Mouse (Mus musculus) MEL (cell line): Measurements from ENCODE around the gene Cdk4. TPM values are rescaled to one million over a fixed set of nuclear protein-coding genes. Genes with fewer than 3 reads are reported as not detected.

ENCODE experiments used
- DNase-seq: peaks from one replicate; pipeline ENCODE4 v3.0.0; 2011; ENCODE audit warnings: low read depth, low spot score
- H3K27ac ChIP-seq: 2 replicates; pipeline ENCODE4 v1.5.1; 2012; ENCODE audit warnings: low read depth, mild to moderate bottlenecking, control low read depth, low read length, moderate library complexity; ENCODE audit not compliant: control insufficient read depth
- H3K27me3 ChIP-seq, 2 experiments: fragments of 150-350 bp in 1 of 2; sonication (generic) in 1 of 2; 2 replicates each; pipeline ENCODE4 v1.6.1; 2012; ENCODE audit warnings: low read length in 2 of 2, mild to moderate bottlenecking in 2 of 2, improper control_type of control experiment in 1 of 2, moderate library complexity in 1 of 2; ENCODE audit not compliant: insufficient read depth in 2 of 2, control insufficient read depth in 1 of 2
- H3K36me3 ChIP-seq, 2 experiments: 2 replicates each; pipeline ENCODE4 v1.6.1; 2012 to 2014; ENCODE audit warnings: low read length in 2 of 2, improper control_type of control experiment in 1 of 2, inconsistent platforms in 1 of 2, mild to moderate bottlenecking in 1 of 2; ENCODE audit not compliant: insufficient read depth in 2 of 2, control insufficient read depth in 1 of 2
- H3K4me1 ChIP-seq, 2 experiments: fragments of 150-350 bp in 1 of 2; sonication (generic) in 1 of 2; 2 replicates each; pipeline ENCODE4 v1.6.1; 2012; ENCODE audit warnings: low read length in 2 of 2, improper control_type of control experiment in 1 of 2, mild to moderate bottlenecking in 1 of 2; ENCODE audit not compliant: insufficient read depth in 2 of 2, control insufficient read depth in 1 of 2
- H3K4me3 ChIP-seq, 2 experiments: fragments of 150-350 bp in 1 of 2; sonication (generic) in 1 of 2; 2 replicates each; pipeline ENCODE4 v1.5.1; 2012; ENCODE audit warnings: low read depth in 2 of 2, low read length in 2 of 2, mild to moderate bottlenecking in 2 of 2, moderate library complexity in 2 of 2, control low read depth in 1 of 2, improper control_type of control experiment in 1 of 2; ENCODE audit not compliant: control insufficient read depth in 1 of 2, insufficient read depth in 1 of 2
- H3K79me2 ChIP-seq: 2 replicates; pipeline ENCODE4 v1.6.1; 2012; ENCODE audit warnings: mild to moderate bottlenecking, low read length, moderate library complexity; ENCODE audit not compliant: control insufficient read depth, poor library complexity, insufficient read depth
- H3K9ac ChIP-seq: 2 replicates; pipeline ENCODE4 v1.6.1; 2012; ENCODE audit warnings: low read depth, mild to moderate bottlenecking, control low read depth, low read length, moderate library complexity; ENCODE audit not compliant: control insufficient read depth, poor library complexity, severe bottlenecking
- H3K9me3 ChIP-seq: fragments of 150-350 bp; sonication (generic); replicated peaks from 2 replicates; pipeline ENCODE4 v1.6.1; 2012; ENCODE audit warnings: mild to moderate bottlenecking, low read length, improper control_type of control experiment, moderate library complexity; ENCODE audit not compliant: insufficient read depth
- BHLHE40 ChIP-seq: IDR thresholded peaks from 2 replicates; pipeline ENCODE4 v1.6.1; 2012; ENCODE audit warnings: low read depth, mild to moderate bottlenecking, inconsistent platforms, low read length, improper control_type of control experiment, borderline replicate concordance
- CHD1 ChIP-seq: IDR thresholded peaks from 2 replicates; pipeline ENCODE4 v1.6.1; 2012; ENCODE audit warnings: low read depth, mild to moderate bottlenecking, inconsistent platforms, low read length, improper control_type of control experiment
- CHD2 ChIP-seq: IDR thresholded peaks from 2 replicates; pipeline ENCODE4 v1.6.1; 2011; ENCODE audit warnings: low read length, improper control_type of control experiment
- E2F4 ChIP-seq: IDR thresholded peaks from 2 replicates; pipeline ENCODE4 v1.6.1; 2011; ENCODE audit warnings: low read depth, low read length, improper control_type of control experiment, borderline replicate concordance
- ETS1 ChIP-seq: IDR thresholded peaks from 2 replicates; pipeline ENCODE4 v1.6.1; 2012; ENCODE audit warnings: low read depth, mild to moderate bottlenecking, inconsistent platforms, low read length, improper control_type of control experiment, moderate library complexity
- GABPA ChIP-seq: IDR thresholded peaks from 2 replicates; pipeline ENCODE4 v1.6.1; 2012; ENCODE audit warnings: low read depth, mild to moderate bottlenecking, inconsistent platforms, low read length, improper control_type of control experiment, moderate library complexity
- GATA1 ChIP-seq: IDR thresholded peaks from 2 replicates; pipeline ENCODE4 v1.6.1; 2011; ENCODE audit warnings: low read depth, low read length, improper control_type of control experiment
- HCFC1 ChIP-seq: IDR thresholded peaks from 2 replicates; pipeline ENCODE4 v1.6.1; 2012; ENCODE audit warnings: low read depth, mild to moderate bottlenecking, inconsistent platforms, low read length, improper control_type of control experiment, moderate library complexity
- JUND ChIP-seq: IDR thresholded peaks from 2 replicates; pipeline ENCODE4 v1.6.1; 2011; ENCODE audit warnings: low read depth, mild to moderate bottlenecking, improper control_type of control experiment, low read length
- KAT2A ChIP-seq: conservative IDR thresholded peaks from 2 replicates; pipeline ENCODE4 v1.6.1; 2012; ENCODE audit warnings: low read depth, low read length, improper control_type of control experiment, inconsistent platforms
- MAZ ChIP-seq: IDR thresholded peaks from 2 replicates; pipeline ENCODE4 v1.6.1; 2012; ENCODE audit warnings: low read depth, mild to moderate bottlenecking, inconsistent platforms, low read length, improper control_type of control experiment
- MEF2A ChIP-seq: IDR thresholded peaks from 2 replicates; pipeline ENCODE4 v1.6.1; 2014; ENCODE audit warnings: low read depth, mild to moderate bottlenecking, inconsistent platforms, low read length, improper control_type of control experiment; ENCODE audit not compliant: poor library complexity, insufficient replicate concordance, severe bottlenecking; ENCODE audit errors: extremely low read depth
- MXI1 ChIP-seq: IDR thresholded peaks from 2 replicates; pipeline ENCODE4 v1.6.1; 2011; ENCODE audit warnings: mild to moderate bottlenecking, low read depth, low read length, improper control_type of control experiment
- MYB ChIP-seq: IDR thresholded peaks from 2 replicates; pipeline ENCODE4 v1.6.1; 2011; ENCODE audit warnings: mild to moderate bottlenecking, low read depth, low read length, improper control_type of control experiment
- MYC ChIP-seq: IDR thresholded peaks from 2 replicates; pipeline ENCODE4 v1.6.1; 2011; ENCODE audit warnings: low read depth, mild to moderate bottlenecking, low read length, improper control_type of control experiment, moderate library complexity
- NELFE ChIP-seq: IDR thresholded peaks from 2 replicates; pipeline ENCODE4 v1.6.1; 2011; ENCODE audit warnings: low read depth, low read length, improper control_type of control experiment
- NRF1 ChIP-seq: IDR thresholded peaks from 2 replicates; pipeline ENCODE4 v1.6.1; 2014; ENCODE audit warnings: low read depth, mild to moderate bottlenecking, inconsistent platforms, low read length, improper control_type of control experiment, moderate library complexity; ENCODE audit not compliant: poor library complexity, insufficient read depth, severe bottlenecking
- POLR2A ChIP-seq, 2 experiments: IDR thresholded peaks; 2 replicates each; pipeline ENCODE4 v1.6.1; 2011 to 2012; ENCODE audit warnings: low read length in 2 of 2, mild to moderate bottlenecking in 2 of 2, control low read depth in 1 of 2, improper control_type of control experiment in 1 of 2, low read depth in 1 of 2, moderate library complexity in 1 of 2; ENCODE audit not compliant: control insufficient read depth in 1 of 2, insufficient read depth in 1 of 2, poor library complexity in 1 of 2
- POLR2AphosphoS2 ChIP-seq: IDR thresholded peaks from 2 replicates; pipeline ENCODE4 v1.6.1; 2011; ENCODE audit warnings: low read length, improper control_type of control experiment
- POLR2AphosphoS5 ChIP-seq: IDR thresholded peaks from 2 replicates; pipeline ENCODE4 v1.6.1; 2012; ENCODE audit warnings: low read depth, borderline replicate concordance, mild to moderate bottlenecking, inconsistent platforms, low read length, moderate library complexity, mixed read lengths
- SIN3A ChIP-seq: IDR thresholded peaks from 2 replicates; pipeline ENCODE4 v1.6.1; 2012; ENCODE audit warnings: low read length, improper control_type of control experiment, inconsistent platforms
- SMC3 ChIP-seq: IDR thresholded peaks from 2 replicates; pipeline ENCODE4 v1.6.1; 2011; ENCODE audit warnings: low read depth, low read length, improper control_type of control experiment
- TAL1 ChIP-seq: IDR thresholded peaks from 2 replicates; pipeline ENCODE4 v1.6.1; 2012; ENCODE audit warnings: mild to moderate bottlenecking, inconsistent platforms, low read length, moderate library complexity, mixed read lengths
- TBP ChIP-seq: IDR thresholded peaks from 2 replicates; pipeline ENCODE4 v1.8.0; 2011; ENCODE audit warnings: low read depth, low read length, improper control_type of control experiment
- ZMIZ1 ChIP-seq: IDR thresholded peaks from 2 replicates; pipeline ENCODE4 v1.6.1; 2012; ENCODE audit warnings: low read depth, mild to moderate bottlenecking, inconsistent platforms, low read length, improper control_type of control experiment, moderate library complexity
- ZNF384 ChIP-seq: IDR thresholded peaks from 2 replicates; pipeline ENCODE4 v1.6.1; 2012; ENCODE audit warnings: low read depth, mild to moderate bottlenecking, inconsistent platforms, low read length, improper control_type of control experiment
- polyA plus RNA-seq, 2 experiments: library from polyadenylated mRNA; stranded (reverse) in 1 of 2; unstranded in 1 of 2; fragments of >175 nt in 1 of 2; fragments of >200 nt in 1 of 2; gene quantifications; 2 replicates each; pipeline versions ENCODE4 v1.2.1 to v1.2.4; 2012; ENCODE audit warnings: low replicate concordance in 2 of 2, low read depth in 1 of 2; ENCODE audit not compliant: insufficient read length in 2 of 2, insufficient read depth in 1 of 2, missing spikeins in 1 of 2
- total RNA-seq: library from RNA; depleted of rRNA; stranded (reverse); fragments of 300-350 nt; gene quantifications from 2 replicates; pipeline ENCODE4 v1.2.3, GENCODE M21; 2012

The Cdk4 gene
- total and polyA plus RNA-seq, 3 experiments, result 443 to 1,325 (median 843) TPM

- no peak for TF ChIP-seq MAZ
- TF ChIP-seq SIN3A, result no peak
- TF ChIP-seq CHD2, result no peak
- TF ChIP-seq NRF1, result no peak
- TF ChIP-seq ETS1, result no peak
- TF ChIP-seq MYB, result no peak
- TF ChIP-seq ZNF384, result no peak
These were observed 46.8 kb upstream of the Cdk4 start (continued) for GRCm38 (mm10) chr10:127016488-127016887.

GRCm38 (mm10) chr10:127017071-127017470 is 46.3 kb upstream of the Cdk4 start:
- Histone ChIP-seq H3K36me3 (peaks cover 0 to 2% of the 10 kb centered on the region in 2 experiments; a peak in 1 of 4 replicates), H3K9me3 (no peaks in the 10 kb centered on the region)

GRCm38 (mm10) chr10:127018422-127018821 is 44.9 kb upstream of the Cdk4 start:
- TF ChIP-seq HCFC1 (no peak), ZNF384 (no peak), GABPA (no peak), NELFE (no peak), POLR2AphosphoS5 (no peak), KAT2A (no peak), CHD1 (no peak), POLR2AphosphoS2 (no peak), MYB (no peak)
- no peak overlapping the region for H3K4me3 ChIP-seq
- H3K79me2 ChIP-seq, result no peaks in the 10 kb centered on the region
- no peaks in the 10 kb centered on the region for H3K27me3 ChIP-seq
- H3K27ac ChIP-seq, result no peak overlapping the region
- no peak for DNase-seq
- no peaks in the 10 kb centered on the region for H3K9me3 ChIP-seq
- H3K4me1 ChIP-seq, result no peaks in the 10 kb centered on the region
- peaks cover 0 to 5% of the 10 kb centered on the region in 2 experiments; a peak in 1 of 4 replicates for H3K36me3 ChIP-seq
- no peak overlapping the region for H3K9ac ChIP-seq

More at GRCm38 (mm10) chr10:127017071-127017470, 46.3 kb upstream of the Cdk4 start:
- no peak for DNase-seq
- Histone ChIP-seq H3K27ac (no peak overlapping the region), H3K27me3 (no peaks in the 10 kb centered on the region)
- TF ChIP-seq NRF1 (no peak), POLR2AphosphoS2 (no peak), SMC3 (no peak), MEF2A (no peak), TBP (no peak), POLR2A (IDR thresholded peaks at IDR 0.05; ENCODE audit: control insufficient read depth in 1 of 2, insufficient read depth in 1 of 2, low read depth in 1 of 2, low read length in 2 of 2, poor library complexity in 1 of 2) (no peak), BHLHE40 (no peak), MYC (no peak), ETS1 (no peak), NELFE (no peak), HCFC1 (no peak), JUND (no peak), CHD2 (no peak), POLR2AphosphoS5 (no peak), ZMIZ1 (no peak), MXI1 (no peak), TAL1 (no peak), E2F4 (no peak), ZNF384 (no peak), GATA1 (no peak)
- TF ChIP-seq, all 39 proteins: peak for 0
- Histone ChIP-seq H3K4me3 (no peak overlapping the region), H3K9ac (no peak overlapping the region), H3K79me2 (no peaks in the 10 kb centered on the region), H3K4me1 (no peaks in the 10 kb centered on the region)
